Comparison of ENCODE assay signal across 8 mouse cellular contexts in the genomic region with DNA sequence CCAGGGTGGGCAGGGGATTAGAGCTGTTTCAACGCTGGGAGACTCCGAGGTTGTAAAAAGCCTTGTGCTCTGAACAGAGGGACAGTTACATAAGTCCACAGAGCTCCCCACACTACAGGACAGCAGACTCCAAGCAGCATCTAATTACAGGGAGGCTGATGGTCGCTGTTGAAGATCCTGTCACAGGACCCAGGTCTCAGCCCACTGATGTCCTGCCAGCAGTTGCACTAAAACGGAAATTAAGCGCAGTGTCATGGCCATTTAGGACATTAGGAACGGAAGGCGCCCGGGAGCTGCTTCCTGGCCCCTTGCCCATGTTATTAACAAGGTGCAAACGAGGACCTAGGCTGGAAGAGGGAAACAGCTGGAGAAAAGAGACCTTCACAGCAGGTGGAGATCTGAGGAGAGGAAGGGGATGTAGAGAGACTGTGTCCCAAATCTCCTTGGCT.
DNase-seq lines count a peak whose midpoint lies in the region; ATAC-seq lines count a peak whose summit lies in the region.

No protein-coding gene starts in this region.

- peak; percentile 52 for DNase-seq in midbrain, embryonic 14.5 days
- no peak for DNase-seq in midbrain, embryonic 10.5 days (ENCODE audit: low spot score)
- DNase-seq in cerebellum, adult 9-11 months, result peak; percentile 81
- peak; percentile 56 to 74 for DNase-seq in kidney, postnatal 4 days
- peak; percentile 89 for DNase-seq in lung, postnatal 36 days
- DNase-seq in urinary bladder, postnatal 25 days (ENCODE audit: low spot score), result no peak
- no peak for DNase-seq in thymus, postnatal 0 days (ENCODE audit: low spot score)

- H3K36me3 ChIP-seq in midbrain, embryonic 14.5 days (ENCODE audit: control insufficient read depth, insufficient read depth, low read length), result no peaks in the 10 kb centered on the region
- H3K36me3 ChIP-seq in midbrain, embryonic 10.5 days, result no peaks in the 10 kb centered on the region
- no peaks in the 10 kb centered on the region for H3K36me3 ChIP-seq in heart, embryonic 16.5 days (ENCODE audit: control insufficient read depth, insufficient read depth)

- 31% methylated on average over 9 of the region's 9 CpGs for WGBS in midbrain, embryonic 14.5 days
- 48% methylated on average over 9 of the region's 9 CpGs for WGBS in midbrain, embryonic 10.5 days
- WGBS in heart, embryonic 16.5 days, result 12% methylated on average over 9 of the region's 9 CpGs

- H3K9me3 ChIP-seq in midbrain, embryonic 14.5 days (ENCODE audit: control insufficient read depth, low read length), result no peaks in the 10 kb centered on the region
- H3K9me3 ChIP-seq in midbrain, embryonic 10.5 days (replicated peaks), result no peaks in the 10 kb centered on the region
- H3K9me3 ChIP-seq in heart, embryonic 16.5 days (replicated peaks; ENCODE audit: control insufficient read depth, low read length), result no peaks in the 10 kb centered on the region

- peaks cover 4% of the 10 kb centered on the region; the same call in 1 of the 2 replicates for H3K4me1 ChIP-seq in midbrain, embryonic 14.5 days (ENCODE audit: control insufficient read depth, insufficient read depth, low read length)
- H3K4me1 ChIP-seq in midbrain, embryonic 10.5 days, result peaks cover 41% of the 10 kb centered on the region
- peaks cover 16% of the 10 kb centered on the region for H3K4me1 ChIP-seq in heart, embryonic 16.5 days (ENCODE audit: control insufficient read depth, insufficient read depth, low read length)

- H3K27ac ChIP-seq in midbrain, embryonic 14.5 days (replicated peaks; ENCODE audit: low read depth, low read length), result no peak overlapping the region
- H3K27ac ChIP-seq in midbrain, embryonic 10.5 days (replicated peaks), result no peak overlapping the region
- H3K27ac ChIP-seq in heart, embryonic 16.5 days (ENCODE audit: low read length), result no peak overlapping the region

- no peak overlapping the region for H3K9ac ChIP-seq in midbrain, embryonic 14.5 days (replicated peaks; ENCODE audit: low read length)
- no peak overlapping the region for H3K9ac ChIP-seq in heart, embryonic 16.5 days (ENCODE audit: low read length)

- no peaks in the 10 kb centered on the region for H3K27me3 ChIP-seq in midbrain, embryonic 14.5 days (ENCODE audit: control insufficient read depth, insufficient read depth, low read length)
- peaks cover 65% of the 10 kb centered on the region for H3K27me3 ChIP-seq in midbrain, embryonic 10.5 days (ENCODE audit: low read depth, poor library complexity, severe bottlenecking)
- H3K27me3 ChIP-seq in heart, embryonic 16.5 days (ENCODE audit: control insufficient read depth, insufficient read depth, low read length), result peaks cover 62% of the 10 kb centered on the region

- no peak for ATAC-seq in midbrain, embryonic 14.5 days (ENCODE audit: low FRiP score, low TSS enrichment)
- peak; percentile 67 for ATAC-seq in heart, embryonic 16.5 days (replicated peaks; ENCODE audit: extremely low read depth, insufficient read depth, low FRiP score)

- H3K4me2 ChIP-seq in midbrain, embryonic 14.5 days (ENCODE audit: low read length), result no peak overlapping the region
- peak overlapping the region; percentile 40; the same call in 1 of the 2 replicates for H3K4me2 ChIP-seq in heart, embryonic 16.5 days (ENCODE audit: low read depth, low read length)

- H3K4me3 ChIP-seq in midbrain, embryonic 14.5 days (replicated peaks; ENCODE audit: low read depth, low read length), result no peak overlapping the region
- no peak overlapping the region for H3K4me3 ChIP-seq in midbrain, embryonic 10.5 days
- no peak overlapping the region for H3K4me3 ChIP-seq in heart, embryonic 16.5 days (ENCODE audit: low read length)

Comparison
In these comparisons a context has a peak if more than half of its experiments do, and no peak if none do; other contexts are left out.
1. DNase-seq: peak in midbrain, embryonic 14.5 days (single experiment), cerebellum, adult 9-11 months (single experiment), kidney, postnatal 4 days (2 of 2) and lung, postnatal 36 days (single experiment); none in midbrain, embryonic 10.5 days (single experiment), urinary bladder, postnatal 25 days (single experiment) and thymus, postnatal 0 days (single experiment).